Mouse (Mus musculus) layer of hippocampus, adult 9-11 months (tissue): ENCODE measurements around the gene Bloc1s6.

ENCODE experiments used
- DNase-seq: peaks from one replicate; pipeline ENCODE4 v3.0.0; 2022

The Bloc1s6 gene

DNA sequence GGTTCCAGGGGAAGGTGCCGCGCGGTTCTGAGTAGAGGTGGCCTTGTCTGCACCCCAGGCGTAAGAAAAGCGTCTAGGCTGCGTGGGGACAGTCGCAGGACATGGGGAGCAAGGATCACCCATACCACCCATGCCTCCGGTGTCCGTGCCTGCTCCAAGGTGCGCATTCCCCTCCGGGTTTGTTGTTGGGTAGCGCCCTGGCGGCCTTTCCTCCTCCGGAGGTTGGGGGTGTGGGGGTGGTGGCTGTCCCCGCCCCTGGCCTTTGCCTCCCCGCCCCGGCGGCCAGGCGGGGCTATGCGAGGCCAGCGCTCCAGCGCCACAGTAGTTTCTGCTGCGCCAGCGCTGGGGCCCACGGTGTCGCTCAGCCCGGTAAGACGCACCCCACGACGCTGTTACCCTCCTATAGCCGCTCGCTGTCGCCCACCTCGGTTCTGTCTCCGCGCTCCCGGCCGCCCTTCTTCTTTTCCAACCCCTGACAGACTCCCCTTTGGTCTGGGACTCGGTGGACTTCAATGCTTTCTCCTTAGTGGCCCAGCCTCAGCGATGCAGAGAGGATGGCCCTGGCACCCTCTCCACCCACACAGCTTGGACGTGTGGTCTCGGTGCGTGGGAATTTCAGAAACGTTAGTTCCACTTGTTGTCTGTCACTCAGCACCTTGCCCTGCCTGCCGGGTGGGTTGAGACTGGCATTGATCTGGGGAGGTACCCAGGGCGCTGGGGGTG lies 26.9 kb downstream of the Bloc1s6 start, which contains the start of gene Sqor:
TSS of gene Sqor (plus strand) at position 167 of the 723 bp plus-strand sequence.
- DNase-seq, result peak; percentile 34

DNA sequence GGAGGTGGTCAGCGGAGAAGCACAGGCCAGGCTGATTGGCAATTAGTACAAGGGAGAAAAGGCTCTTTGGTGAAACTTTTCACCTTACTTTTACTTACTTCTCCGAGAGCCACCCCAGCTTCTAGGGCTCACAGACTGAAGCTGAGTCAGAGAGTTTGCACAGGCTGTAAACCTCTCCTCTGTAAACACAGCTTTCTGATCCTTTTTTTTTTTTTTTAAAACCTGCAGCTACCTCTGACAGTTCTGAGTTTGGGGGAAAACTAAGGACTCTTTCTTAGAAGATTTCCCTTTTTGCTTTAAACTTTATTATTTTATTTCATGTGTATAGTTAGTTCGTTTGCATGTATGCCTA lies 27.5 kb downstream of the Bloc1s6 start:
- no peak for DNase-seq

DNA sequence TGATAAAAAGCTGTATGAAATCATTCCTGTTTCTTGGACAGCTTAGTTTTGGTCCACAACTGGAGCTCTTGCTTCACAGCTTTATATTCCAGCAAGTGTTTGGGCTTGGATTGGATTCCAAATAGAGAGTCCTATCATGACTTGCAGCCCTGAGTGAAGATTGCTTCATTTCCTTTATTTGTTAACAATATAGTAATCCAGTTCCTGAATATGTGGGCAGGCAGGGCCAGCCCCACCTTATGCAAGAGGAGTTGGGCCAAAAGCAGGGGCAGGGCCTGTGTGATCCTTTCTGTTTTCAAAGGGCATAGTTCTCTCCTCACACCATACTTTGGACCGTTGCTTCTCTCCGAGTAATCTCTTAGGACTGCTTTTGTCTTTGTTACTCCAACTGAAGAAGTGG lies 32.7 kb downstream of the Bloc1s6 start:
- DNase-seq, result no peak

DNA sequence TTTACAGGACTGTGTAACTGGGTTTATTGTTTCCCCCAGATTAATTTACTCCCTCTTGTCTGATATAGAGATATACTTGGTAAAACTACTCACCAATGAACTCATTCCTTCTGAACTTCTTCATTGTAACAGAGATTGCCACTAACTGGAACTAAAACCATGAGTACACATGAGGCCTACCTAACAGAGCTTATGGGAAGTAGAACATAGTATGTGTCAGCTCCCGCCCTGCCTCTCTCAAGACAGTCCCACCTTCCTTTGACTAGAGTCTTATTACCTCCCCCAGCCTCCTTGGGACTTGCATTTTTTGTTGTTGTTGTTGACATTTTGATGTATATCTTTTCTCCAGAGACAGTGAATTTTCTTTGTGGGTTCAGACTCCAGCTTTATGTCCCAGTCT lies 34.6 kb downstream of the Bloc1s6 start:
- DNase-seq, result no peak

DNA sequence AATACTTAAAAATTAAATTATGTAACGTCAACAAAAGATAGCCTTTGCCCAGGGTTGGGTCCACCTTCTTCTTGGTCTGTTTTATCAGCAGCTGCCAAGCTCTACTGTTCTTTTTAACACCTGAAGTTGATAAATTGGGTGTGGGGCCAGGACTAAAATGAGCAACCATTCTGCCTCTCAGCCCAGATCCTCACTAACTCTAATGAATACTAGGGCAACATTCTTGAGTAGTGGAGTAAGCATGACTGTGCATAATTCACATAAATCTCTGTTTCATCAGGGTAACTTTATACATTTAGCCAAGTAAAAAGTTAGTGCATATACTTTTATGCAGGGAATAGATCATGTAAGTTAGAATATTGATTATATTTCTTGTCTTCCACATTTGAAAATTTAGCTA lies 37.2 kb downstream of the Bloc1s6 start:
- no peak for DNase-seq

DNA sequence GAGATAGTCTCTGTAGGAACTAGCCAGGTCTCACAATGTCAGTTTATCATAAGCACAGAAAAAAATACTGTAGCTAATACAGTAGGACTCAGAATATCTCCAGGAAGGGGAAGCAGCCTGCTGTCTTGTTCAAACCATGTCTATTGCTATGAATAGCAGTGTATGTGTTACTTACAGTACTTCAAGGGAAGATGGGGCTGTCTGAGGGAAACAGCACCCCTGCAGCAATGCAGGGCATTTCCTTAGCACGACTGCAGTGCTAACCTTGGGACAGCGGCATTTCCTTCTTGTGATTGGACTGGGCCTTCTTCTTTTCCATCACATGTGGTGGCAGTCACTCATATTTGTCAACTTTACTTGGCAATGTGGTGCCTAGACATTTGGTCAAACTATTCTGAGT lies 38.5 kb downstream of the Bloc1s6 start:
- no peak for DNase-seq

DNA sequence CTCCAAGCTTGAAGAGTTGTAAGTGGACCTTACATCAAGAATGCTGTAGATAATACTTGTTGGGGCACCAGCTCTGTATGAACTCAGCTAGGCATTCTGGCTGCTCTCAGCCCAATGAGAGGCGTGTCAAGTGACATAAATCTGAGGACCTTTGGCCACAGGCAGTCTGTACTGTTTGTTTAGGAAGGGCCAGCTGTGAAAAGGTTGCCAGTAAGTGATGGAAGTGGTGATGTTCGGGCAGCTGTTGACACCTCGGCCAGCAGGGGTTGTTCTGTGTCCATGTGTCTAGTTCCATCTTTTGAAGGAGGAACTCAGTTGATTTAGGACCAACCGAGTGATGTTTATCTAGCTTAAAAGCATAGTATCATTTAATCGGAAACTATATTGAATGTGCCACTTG lies 41.7 kb downstream of the Bloc1s6 start:
- DNase-seq, result no peak

DNA sequence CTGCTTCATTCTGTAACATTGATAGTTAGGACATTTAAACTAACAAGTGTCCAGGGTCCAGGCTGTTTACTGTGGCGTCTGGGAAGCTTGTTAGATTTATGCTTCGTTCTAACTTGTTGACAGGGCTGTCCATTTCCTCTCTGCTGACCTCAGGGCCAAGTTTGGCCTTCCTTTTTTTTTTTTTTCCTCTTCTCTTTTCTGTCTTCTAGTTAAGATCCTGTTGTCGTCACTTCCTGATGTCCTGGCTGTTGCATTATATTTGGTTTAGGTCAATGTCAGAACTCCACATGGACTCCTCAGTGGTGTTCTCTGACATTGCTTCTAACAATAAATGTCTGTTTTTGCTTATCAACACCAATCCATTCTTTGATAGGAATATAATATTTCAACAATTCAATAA lies 42.1 kb downstream of the Bloc1s6 start:
- DNase-seq, result no peak

DNA sequence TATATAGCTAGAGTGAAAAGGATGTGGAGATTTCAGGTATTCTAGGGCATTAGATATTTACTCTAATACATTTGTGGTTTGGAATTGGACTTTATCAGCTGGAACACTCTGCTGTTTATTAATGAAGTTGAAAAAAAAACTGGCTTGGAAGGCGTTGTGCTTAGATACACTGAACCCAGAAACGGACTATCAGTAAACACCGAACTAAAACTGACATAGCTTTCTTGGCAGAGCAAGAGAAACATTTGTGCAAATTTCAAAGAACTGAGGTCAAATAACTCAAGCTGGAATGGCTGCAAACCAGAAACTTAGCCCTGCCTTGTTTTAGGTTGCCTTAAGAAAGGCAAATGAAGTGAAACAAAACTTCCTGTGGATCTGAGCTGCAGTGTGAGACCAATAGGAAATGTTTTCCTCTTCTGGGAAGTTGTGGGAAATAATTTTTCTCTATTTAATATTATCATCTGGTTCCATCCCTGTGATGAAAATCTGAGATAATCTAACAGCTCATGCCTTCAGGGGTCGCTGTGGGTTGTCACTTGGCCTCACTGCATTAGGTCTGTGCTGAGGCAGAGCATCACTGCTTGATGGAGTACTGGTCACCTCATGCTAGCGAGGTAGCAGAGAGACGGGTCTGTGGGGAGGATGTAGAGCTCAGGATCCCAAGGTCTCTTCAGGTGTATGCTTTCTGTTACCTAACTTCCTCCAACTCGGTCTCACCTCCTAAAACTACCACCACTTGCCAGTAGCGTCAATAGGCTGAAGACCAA lies 43.5 kb downstream of the Bloc1s6 start:
- DNase-seq, result no peak

DNA sequence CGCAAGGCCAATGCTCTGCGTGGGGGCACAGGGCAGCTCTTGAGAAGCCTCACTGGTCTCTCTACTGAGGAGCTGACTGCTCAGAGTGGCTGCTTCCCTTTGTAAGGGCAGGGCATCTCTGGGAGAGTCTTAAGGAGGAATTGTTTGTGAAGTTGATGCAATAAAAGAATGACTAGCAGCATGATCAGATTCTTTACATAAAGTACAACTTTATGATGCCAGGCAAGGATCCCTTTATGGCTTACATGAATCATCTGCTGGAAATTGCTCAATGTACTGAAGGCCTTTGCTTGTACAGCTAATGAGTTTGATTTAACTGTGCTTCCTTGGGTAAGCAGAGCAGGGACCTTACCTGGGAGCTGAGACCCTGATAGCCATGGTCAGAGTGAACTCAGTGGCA lies 45.4 kb downstream of the Bloc1s6 start:
- no peak for DNase-seq

DNA sequence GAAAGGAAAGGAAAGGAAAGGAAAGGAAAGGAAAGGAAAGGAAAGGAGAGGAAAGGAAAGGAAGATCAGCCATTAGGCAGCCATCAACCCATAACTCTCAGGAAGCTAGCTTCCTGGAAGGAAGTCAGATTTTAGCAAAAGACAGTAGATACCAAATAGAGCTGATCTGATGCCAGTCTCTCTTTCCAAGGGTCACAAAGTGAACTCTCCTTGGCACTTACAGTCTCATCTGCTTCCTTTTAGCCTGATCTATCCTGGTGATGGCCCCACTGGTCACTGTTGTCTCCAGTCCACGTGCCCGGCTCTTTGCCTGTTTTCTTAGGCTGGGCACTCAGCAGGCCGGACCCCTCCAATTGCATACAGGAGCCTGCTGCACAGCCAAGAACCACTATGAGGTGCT lies 46.4 kb downstream of the Bloc1s6 start:
- DNase-seq, result no peak

DNA sequence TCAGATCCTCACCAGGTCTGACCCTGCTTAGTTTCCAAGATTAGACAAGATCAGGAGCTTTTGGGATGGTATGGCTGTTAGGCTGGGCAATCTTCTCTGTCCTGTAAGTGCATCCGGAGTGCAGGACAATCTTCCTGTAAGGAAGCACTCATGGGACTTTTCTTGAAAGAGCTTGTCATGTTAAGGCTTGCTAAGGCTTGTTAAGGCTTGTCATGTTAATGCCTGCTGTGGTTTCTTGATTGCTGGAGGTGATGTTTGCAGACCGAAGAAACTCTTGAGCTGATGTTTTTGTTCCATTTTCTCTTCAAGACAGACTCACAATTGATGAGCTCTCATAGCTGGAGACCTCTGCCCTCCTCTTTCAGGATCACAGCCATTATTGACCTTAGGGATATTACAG lies 47.9 kb downstream of the Bloc1s6 start:
- DNase-seq, result no peak

DNA sequence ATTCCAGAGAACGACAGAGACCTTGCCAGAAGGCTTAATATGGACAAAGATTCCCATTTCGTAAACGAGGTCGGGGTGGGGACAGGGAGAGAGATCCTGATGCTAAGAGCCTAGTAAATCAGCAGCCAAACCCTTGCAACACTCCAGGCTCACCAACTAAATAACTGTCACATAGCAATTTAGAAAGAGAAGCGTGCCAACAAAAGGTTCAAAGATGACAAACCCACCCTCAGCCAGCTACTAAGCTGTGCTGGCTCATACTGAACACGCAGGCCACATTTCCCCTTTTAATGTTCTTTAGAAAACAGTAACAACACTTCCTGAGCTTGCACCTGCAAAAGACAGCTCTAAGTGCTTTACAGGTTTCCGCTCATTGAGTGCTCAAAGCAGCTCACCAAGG lies 51.0 kb downstream of the Bloc1s6 start:
- no peak for DNase-seq

DNA sequence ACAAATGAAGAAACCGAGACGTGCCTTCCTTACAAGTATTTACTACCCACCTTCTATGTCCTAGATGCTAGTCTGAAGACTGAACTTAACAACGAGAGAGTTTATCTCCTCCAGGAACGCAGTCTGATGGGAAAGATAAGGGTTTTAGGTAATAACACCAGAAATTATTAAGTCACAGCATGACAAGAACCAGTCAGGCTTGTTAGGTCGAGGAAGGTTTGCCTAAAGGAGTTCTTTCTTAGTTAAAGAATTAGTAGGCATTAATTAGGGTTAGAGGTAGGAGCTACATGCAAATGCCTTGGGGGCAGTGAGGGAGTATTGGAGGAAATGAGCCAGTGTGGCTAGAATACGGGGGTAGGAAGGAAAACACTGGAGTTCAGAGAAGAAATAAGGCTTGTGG lies 51.4 kb downstream of the Bloc1s6 start:
- DNase-seq, result no peak
